Mouse (Mus musculus) spleen, adult 12 weeks (tissue): ENCODE data around the gene Fpgs.

Experiments used
- DNase-seq: peaks from one replicate; pipeline ENCODE4 v3.0.0; 2022; ENCODE audit warnings: low spot score

Fpgs gene

DNA sequence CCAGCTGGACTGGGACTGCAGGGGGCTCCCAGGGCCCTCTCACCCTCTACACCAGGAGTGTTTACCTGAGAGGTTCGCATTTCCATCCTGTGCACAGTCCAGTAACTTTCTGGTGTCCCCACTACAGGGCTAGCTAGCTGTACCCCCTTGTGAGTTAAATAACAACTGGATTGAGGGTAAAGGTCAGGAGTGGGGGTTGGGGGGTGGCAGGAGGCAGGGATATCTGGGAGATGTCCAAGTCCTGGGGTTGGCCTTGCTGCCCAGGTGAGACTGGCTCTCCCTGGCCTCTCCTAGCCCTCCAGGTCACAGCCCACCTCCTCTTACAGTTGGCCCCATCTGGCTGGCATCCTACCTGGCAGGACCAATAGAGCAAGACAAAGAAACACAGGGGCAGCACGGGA, at the start of gene Fpgs:
Gene Fpgs, minus strand, starts transcription at position 125 of the 401 bp plus-strand sequence.
- no peak for DNase-seq

DNA sequence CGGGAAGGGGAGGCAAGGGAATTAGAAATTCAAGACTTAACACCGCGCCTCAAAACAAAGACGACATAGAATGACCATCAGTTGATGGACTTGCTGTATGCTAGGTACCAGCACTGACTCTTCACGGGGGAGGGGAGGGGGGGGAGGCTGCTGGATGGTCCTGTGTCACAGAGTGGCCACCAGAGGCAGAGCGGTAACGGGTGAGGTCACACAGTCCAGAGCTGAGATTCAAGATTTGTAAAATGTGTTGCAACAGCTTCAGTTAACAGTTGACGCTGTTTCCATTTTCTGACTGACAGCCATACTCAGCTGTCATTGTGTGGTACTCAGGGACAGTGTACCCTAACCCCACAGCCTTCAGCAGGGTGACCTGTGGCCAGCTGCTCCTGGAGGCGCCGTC, 48.2 kb upstream of the Fpgs start:
- no peak for DNase-seq

DNA sequence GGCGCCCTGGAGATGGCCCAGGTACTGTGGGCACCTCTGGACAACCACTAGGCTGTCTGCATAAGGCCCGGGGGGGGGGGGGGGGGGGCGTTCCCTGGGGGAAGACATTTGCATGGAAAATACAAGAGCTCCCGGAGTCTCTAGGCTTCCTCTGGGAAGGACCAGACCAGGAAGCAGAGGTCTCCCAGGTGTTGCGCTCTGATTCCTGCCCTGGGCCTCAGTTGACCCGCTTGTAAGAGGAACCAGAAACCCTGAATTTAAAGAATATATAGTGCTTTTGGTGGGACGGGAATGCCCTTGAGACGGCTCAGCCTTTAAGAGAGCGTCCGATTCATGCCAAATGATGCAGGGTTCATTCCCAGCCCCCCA, 47.7 kb upstream of the Fpgs start:
- no peak for DNase-seq

DNA sequence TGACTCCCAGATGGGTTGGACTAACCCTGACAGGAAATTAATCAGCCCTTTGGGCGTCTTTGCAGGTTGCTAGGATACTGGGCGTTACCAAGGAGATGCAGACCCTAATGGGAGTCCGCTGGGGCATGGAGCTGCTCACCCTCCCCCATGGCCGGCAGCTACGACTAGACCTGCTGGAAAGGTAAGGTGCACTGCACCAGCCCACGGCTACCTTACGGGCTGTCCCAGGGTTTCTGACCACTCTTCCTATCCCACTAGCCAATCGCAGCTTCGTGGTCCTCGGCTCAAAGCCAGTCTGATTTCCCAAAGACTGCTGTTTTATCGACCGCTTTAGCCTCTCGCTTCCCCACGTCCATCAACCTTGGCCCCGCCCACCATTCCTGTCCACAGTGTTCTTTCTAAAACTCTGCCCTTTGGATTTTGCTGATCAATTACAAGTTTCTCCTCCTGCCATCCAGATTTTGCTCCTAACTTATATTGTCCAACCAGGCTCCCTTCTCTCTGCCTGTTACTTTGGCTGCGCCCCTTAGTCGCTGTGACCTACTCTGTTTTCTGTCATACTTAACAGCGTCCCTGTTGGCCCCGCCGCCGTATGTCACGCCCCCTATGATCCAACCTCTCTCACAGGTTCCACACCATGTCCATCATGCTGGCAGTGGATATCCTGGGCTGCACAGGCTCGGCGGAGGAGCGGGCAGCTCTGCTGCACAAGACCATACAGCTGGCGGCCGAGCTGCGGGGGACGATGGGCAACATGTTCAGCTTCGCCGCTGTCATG, 47.1 kb upstream of the Fpgs start:
- DNase-seq = no peak

DNA sequence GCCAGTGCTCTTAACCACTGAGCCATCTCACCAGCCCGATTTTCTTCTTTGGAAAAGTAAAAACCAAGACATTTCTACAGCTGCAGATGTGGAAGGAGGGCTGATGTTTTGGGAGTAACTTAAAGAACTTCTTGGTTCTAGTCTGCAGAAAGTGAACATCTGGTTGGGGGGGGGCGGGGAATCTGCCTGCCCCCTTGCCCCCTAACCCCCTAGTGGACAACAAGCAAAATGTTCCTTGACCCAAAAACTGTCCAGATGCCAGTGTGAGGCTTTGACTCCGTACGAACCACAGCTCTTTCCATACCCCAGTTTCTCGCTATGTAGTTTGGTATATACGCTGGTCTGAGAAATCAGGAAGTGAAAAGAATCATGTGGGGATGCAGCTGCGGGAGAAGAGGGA, 46.3 kb upstream of the Fpgs start:
- no peak for DNase-seq

DNA sequence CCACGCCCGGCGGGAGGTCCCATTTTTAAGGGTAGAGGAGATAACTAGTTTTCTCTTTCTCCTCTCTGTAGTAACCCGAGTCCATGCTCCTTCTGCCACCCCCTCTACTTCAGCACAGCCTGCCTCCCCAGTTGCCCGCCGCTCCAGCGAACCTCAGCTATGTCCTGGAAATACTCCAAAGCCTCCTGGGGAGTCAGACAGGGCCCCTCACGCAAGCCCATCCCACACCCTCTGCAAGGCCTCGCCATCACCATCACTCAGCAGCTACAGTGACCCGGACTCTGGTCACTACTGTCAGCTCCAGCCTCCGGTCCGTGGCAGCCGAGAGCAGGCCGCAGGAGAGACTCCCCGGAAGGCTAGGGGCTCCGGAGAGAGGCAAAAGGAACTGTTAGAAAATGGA, 45.1 kb upstream of the Fpgs start:
- DNase-seq = no peak

DNA sequence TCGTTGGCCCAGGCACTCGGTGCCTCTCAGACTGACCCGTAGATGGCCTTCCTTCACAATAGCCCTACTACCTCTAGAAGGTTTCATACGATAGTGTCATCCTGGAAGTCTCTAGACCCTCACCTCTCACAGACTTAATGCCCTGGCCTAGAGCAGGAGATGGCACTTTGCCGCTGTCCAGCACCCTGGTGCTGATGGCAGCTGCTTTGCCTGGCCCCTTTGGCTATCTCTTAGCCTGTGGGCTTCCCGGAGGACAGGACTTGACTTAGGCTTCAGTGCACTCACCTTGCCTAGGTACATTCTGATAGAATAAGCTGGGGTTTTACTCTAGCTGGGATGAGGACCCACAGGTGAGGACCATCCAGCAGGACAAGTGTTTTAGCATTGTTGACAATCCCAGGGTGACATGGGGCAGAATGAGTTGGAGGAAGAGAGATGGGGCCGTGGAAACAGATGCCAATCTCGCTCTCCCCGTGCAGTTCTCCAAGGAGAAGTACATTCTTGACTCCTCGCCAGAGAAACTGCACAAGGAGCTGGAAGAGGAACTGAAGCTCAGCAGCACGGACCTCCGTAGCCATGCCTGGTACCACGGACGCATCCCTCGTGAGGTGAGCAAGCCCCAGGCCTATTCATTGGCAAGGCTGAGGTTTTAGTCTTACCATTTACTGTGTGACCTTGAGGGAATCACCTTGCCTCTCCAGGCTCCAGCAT, 40.5 kb upstream of the Fpgs start:
- DNase-seq = no peak

DNA sequence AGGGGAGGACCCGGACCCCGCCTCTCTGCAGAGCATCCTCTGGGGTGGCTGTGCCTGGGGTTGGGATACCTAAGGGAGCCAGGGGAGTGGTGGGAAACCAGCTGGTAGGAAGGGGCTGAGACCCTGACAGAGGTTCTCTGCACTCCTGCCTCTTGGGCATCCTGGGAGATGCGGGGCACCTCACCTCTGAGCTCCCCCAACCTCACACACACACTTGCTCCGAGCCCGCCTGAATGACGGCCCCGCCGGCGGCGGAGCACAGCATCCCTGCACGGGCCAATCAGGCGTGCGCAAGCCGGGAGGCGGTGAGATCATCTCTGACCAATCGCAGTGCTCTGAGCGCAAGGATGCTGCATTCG, 38.2 kb upstream of the Fpgs start:
- DNase-seq = no peak

DNA sequence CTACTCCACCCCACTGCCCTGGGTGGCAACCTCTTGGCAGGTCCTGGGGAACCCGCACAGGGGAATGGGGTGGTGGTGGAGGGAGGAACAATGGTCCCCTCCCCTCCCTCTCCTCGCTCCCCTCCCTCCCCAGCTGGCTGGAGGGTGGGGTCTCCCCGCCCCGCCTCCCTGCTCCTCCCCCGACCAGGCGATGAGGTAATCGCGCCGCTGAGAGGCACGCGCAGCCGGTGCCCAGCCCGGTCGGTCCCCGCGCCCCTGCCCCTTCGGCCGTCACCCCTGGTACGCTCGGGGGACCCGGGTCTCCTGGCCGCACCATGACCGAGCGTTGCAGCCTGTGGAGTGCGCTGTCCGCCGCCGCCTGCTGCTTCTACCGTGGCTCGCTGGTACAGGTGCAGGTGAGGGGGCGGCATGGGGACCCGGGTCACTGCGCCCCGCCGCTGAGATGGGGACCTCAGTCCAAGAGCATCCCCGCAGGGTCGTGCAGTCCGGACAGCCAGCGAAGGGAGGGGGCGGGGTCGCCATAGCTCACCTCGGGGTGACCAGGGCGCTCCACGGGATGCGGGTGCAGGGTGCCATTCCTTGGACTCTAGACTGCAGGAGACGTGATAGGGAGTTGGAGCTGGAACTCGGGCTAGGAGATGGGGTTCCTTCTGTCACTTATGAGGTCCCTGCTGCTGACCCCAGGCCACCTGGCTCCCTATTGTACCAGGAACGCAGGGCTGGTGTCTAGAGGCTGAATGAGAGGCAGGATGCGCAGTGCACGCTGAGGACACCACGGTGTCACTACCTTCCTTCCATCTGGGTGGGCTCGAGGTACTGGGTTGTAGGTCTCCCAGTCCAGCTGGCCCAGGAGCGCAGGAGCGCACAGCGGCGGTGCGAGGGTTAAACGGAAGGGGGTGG, 37.6 kb upstream of the Fpgs start:
- DNase-seq = no peak

DNA sequence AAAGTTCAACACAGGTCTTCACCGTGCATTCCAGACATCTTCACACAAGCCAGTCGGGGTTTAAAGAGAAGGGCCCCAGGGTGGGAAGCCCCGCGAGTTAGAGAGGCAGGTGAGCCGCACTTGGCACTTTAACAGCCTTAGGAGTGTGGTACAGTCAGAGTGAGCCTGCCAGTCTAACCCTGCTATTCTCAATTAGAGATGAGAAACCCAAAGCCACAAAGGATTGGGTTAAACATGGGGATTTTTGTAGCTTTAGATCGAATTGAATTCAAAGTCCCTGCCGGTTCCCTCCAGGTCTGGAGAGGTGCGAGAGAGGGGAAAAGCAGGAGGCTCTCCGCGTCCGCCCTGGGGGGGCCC, 36.9 kb upstream of the Fpgs start, which contains the start of gene 6330409D20Rik:
Gene 6330409D20Rik, minus strand, starts transcription at position 101 of the 357 bp plus-strand sequence.
- no peak for DNase-seq

DNA sequence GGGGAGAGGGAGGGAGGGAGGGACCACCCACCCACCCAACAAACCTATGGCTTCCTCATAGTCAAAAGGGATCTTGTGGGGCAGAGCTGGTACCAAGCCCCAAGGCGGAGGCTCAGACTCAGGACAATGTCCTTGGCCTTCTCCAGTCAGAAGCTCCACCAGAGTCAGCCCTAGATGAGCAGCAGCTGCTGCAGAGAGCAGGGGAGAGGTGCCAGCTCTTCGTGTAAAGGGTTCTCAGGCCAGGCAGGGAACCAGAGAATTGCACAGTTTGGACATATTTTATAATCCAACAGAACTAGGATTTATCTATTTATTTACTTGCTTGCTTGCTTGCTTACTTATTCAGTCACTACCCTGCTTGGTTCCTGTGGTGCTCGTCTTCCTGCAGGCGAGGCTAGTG, 35.4 kb upstream of the Fpgs start:
- no peak for DNase-seq

DNA sequence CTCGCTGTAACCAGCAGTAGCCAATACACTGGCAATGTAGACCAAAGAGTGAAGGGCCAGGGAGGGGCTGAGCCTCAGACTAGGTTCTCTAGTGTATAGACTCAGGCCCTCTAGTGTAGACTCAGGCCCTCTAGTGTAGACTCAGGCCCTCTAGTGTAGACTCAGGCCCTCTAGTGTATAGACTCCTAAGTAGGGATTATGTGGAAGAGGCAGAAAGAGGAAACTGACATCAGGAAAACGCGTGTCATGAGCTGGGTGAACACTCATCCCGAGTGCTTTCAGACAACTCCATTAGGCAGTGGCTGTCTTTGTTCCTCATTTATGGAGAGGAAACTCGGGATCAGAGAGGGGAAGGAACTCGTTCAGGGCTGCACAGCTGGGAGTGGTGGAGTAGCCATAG, 33.1 kb upstream of the Fpgs start:
- DNase-seq = no peak

DNA sequence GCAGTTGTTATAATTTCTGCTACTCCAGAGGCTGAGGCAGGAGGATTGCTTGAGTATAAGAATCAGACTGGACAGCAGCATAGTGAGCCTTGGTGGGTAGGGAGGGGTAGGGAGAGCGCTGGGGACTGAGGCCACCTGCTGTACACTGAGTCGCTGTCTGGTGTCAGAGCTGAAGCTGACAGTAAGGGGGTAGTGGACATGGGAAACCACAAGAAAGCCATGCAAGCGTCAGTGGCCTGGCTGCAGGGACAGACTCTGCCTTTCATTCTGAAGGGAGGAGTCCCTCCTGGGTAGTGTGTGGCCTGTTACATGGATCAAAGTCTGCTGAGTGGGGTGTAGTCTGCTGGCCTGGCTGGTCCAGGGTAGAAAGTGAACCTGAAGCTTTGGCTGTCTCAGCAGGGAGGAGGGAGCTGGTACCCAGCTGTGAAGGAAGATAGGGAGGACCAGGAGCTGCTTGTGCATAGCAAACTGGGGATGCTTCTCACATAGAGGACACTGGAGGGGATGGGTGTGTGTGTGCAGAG, 32.4 kb upstream of the Fpgs start:
- no peak for DNase-seq

DNA sequence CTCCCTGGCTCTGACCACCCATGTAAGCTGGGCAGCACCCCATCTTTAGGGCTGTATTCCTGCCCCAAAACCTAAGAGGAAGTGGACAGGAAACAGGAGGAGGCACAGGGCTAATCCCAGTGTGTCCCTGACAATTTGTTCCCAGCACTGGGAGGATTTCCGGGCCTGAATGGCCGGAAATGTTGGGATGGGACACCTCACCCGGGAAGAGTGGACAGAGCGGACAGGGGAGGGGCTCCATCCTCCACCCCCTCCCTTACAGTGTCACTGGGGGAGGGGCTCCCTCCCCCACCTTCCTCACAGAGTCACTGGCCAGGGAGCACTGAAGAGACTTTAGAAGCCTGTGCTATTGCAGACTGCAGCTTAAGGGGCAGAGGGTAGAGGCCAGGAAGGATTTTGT, 31.0 kb upstream of the Fpgs start:
- DNase-seq = no peak

DNA sequence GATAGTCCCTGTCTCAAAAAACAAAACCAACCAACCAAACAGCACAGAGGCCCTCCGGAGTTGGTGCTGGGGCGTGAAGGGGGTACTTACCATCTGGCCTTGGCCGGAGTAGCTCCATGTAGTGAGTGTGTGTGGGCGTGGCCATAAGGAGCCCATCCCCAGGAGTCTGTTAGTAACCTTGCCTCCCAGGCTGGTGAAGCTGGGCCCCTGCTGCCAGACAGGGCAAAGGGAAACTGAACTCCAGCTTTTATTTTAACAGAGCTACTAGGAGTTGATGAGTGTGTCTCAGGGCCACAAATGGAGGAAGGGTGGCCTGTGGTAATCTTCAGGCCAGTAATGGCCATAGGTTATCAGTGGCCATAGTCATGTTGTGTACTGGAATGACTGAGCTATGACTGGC, 30.5 kb upstream of the Fpgs start:
- no peak for DNase-seq

DNA sequence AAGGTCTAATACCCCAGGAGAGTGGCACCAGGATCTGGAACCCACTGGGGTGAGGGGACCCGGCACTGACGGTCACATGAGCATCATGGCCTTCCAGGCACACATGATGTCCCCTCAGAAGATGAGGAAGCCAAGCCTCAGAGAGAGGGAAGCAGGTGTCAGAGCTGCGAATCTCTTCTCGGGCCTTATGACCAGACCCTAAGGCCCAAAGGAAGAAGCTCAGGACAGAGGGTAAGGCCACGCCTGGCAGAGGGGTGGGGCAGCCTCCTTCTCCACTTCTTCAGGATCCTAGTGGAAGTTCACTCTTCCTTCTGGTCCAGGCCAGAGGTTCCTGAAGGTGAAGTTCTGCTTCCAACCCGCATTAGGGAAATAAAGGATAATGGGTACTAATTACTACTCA, 28.8 kb upstream of the Fpgs start:
- DNase-seq = no peak

DNA sequence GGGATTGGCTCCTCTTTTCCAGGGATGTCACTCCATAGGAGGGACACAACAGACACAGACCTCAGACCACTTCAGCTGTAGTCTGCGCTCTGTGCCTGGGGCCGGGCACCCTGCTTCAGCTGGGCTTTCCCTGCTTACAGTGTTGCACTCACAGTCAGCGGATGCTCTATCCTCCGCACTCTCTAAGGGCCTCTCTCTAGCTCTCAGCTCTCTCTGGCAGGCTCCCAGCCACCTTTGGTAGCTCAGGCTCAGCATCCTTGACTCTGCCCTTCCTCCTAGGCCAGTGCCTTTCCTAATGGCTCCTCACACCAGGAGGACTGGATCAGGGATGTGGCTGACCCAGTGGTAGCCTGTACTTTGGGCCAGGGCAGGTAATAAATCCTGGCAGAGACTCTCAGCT, 28.0 kb upstream of the Fpgs start:
- no peak for DNase-seq

DNA sequence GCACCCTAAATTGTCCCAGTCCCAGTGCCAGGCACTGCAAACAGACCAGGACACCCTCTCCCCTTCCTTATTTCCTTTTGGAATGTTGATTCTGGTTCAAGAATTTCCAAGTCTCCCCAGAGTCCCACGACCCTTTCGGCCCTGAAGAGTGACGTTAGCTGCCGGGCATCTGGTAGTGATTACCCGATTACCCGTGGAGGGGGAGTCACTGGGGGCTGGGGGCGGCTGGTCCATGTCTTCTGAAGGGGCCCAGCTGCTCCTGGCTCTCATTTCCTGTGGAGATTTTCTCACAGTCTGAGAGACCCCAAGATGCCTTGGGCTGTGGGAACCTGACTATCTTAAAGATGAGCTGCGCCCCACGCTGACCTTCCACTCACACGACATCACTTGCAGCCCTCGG, 26.9 kb upstream of the Fpgs start:
- no peak for DNase-seq

DNA sequence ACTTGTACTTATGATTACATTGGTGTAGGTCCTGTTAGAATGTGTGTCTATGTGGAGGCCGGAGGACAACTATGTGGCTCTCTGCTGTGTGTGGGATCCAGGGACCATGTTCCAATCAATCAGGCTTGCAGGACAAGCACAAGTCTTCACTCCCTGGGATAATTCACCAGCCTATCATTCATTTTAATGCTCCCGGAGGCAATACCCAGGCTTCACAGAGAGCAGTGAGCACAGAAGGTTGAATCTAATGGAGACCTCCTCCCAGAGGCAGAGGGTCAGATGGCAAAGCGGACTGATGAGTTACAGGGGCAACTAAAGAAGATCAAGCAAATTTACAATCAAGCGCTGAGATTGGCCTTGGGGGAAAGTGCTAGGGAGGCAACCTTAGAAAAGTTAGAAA, 25.6 kb upstream of the Fpgs start:
- DNase-seq = no peak

DNA sequence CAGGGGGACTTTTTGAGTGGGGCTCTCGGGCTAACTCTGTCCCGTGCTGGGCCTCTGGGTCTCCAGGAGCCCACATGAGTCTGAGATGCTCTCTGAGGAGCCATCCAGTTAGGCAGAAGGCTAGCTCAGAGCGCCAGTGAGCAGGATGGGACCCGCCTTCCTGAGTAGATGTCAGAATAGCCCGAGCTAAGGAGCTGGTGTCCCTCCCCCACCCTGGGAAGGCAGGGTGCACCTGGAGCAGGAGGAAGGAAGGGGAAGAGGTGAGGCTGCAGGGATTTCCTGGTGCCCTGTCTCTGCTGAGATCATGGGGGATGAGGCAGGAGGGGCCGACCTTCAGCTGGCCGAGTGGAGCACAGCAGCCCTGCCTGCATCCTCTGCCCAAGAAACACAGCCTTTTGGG, 24.5 kb upstream of the Fpgs start:
- DNase-seq = no peak

DNA sequence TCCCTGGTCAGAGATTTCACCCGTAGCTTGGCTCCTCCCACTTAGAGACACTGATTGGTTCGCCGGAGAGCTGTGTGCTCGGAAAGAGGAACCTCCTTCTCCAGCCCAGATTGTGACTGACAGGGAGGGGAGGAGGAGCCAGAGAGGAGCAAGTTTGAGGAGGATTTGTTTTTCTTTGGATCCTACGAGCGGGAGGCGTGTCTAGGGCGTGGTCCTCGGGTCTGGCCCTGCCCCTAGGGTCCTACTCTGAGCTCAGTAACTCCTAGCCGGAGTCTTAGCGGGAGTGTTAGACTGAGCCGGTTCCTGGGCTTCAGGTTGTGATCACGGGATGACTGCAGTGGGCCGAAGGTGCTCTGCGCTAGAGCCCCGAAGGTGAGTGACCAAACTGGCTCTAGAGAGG, 23.5 kb upstream of the Fpgs start:
- DNase-seq = peak; percentile 40
